Mouse (Mus musculus): ENCODE results near the gene Sumf1.

GRCm38 (mm10) chr6:108172219-108172618 is 13.2 kb downstream of the Sumf1 start:
- no peak for TF ChIP-seq POLR2A (IDR thresholded peaks at IDR 0.05; ENCODE audit: low read depth, low read length)
- peak in 1 of 2 experiments; percentile 20; a peak in 1 of 4 replicates for TF ChIP-seq CTCF (conservative IDR thresholded peaks at IDR 0.05 in 1 of 2, IDR thresholded peaks at IDR 0.05 in 1 of 2; ENCODE audit: low read depth in 2 of 2, low read length in 2 of 2)
- TF ChIP-seq CHD2 (IDR thresholded peaks at IDR 0.05; ENCODE audit: low read length) = no peak
- no peak for TF ChIP-seq E2F4 (IDR thresholded peaks at IDR 0.05; ENCODE audit: insufficient replicate concordance, low read depth, low read length)
- TF ChIP-seq KAT2A (IDR thresholded peaks at IDR 0.05; ENCODE audit: insufficient replicate concordance, low read length) = no peak
- no peak for TF ChIP-seq ETS1 (conservative IDR thresholded peaks at IDR 0.05; ENCODE audit: low read depth, low read length)
- TF ChIP-seq USF1 (IDR thresholded peaks at IDR 0.05; ENCODE audit: low read depth, low read length) = no peak
- TF ChIP-seq MYC (IDR thresholded peaks at IDR 0.05; ENCODE audit: low read depth, low read length) = no peak

Measured in CH12.LX (cell line).